Mouse (Mus musculus): Measurements from ENCODE around the gene Fbxl2. TPM values are rescaled to one million over a fixed set of nuclear protein-coding genes. Genes with fewer than 3 reads are reported as not detected.

The Fbxl2 gene
- total and polyA plus RNA-seq, 3 experiments, result 0.54 to 1.1 (median 0.81) TPM

DNA sequence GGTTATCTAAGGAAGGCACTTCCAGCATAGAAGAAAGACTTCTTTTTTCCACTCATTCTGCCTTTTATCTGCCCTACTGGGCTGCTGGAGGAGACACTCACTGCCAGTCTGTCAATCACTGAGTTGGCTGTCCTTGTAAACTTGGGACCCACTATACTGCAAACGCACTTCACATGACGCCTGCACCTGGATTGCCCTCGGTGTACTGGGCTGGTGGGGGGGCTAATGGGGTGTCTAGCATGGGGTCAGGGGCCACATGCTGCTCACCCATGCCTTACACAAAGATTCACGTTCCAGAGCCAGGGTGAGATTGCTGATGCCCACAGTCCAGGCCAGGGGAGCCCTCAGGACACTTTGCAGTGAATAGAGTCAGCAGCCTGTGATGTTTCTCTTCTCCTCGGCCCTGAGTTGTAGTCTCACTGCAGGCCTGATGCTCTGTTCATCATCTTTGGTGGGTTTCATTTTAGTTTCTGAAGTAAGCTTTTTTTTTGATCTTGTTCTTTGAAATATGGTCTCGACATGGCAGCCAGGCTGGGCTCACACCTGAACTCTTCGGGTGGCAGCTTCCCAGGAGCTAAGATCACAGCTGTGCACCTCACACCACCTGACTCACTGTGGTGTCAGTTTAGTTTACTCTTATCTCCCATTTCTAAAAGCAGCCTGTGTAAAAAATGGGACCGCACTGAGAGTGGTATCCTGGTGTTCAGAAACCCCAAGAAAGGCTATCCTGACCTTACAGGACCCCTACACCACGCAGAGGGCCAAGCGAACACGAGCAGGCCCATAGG is 62.9 kb downstream of the Fbxl2 start:
- Histone ChIP-seq H3K79me2 (replicated peaks; ENCODE audit: control insufficient read depth, extremely low read depth, insufficient read depth, poor library complexity, severe bottlenecking) (no peaks in the 10 kb centered on the region), H3K9me3 (replicated peaks; ENCODE audit: low read length) (no peaks in the 10 kb centered on the region), H3K9ac (ENCODE audit: insufficient read depth, low read depth) (no peak overlapping the region), H3K4me1 (ENCODE audit: control insufficient read depth in 1 of 2, insufficient read depth in 2 of 2) (peaks cover 2 to 5% of the 10 kb centered on the region in 2 experiments; a peak in 1 of 4 replicates), H3K4me3 (replicated peaks in 1 of 3; ENCODE audit: low read depth in 2 of 3, low read length in 2 of 3, poor library complexity in 1 of 3) (no peak overlapping the region), H3K36me3 (replicated peaks in 1 of 2; ENCODE audit: control insufficient read depth in 1 of 2, insufficient read depth in 1 of 2, low read length in 1 of 2) (peaks cover 16 to 50% of the 10 kb centered on the region in 2 experiments), H3K27ac (ENCODE audit: insufficient read depth, low read depth) (no peak overlapping the region), H3K4me2 (ENCODE audit: insufficient read depth, low read depth, poor library complexity, severe bottlenecking) (no peak overlapping the region), H3K27me3 (replicated peaks) (no peaks in the 10 kb centered on the region)
- in situ Hi-C loops (cut with MboI; ENCODE audit: low pct_ligation_motif_present, low pct_unique_long_range_greater_than_20kb, low sequenced_read_pairs), result no loop called here
- TF ChIP-seq GABPA (IDR thresholded peaks at IDR 0.05; ENCODE audit: insufficient replicate concordance, low read depth, low read length) (no peak), CTCF (conservative IDR thresholded peaks at IDR 0.05 in 1 of 2, IDR thresholded peaks at IDR 0.05 in 1 of 2; ENCODE audit: low read depth in 2 of 2, low read length in 2 of 2) (no peak), ZNF384 (IDR thresholded peaks at IDR 0.05; ENCODE audit: low read depth, low read length) (no peak)
- no peak for DNase-seq (ENCODE audit: extremely low read depth)
- dilution Hi-C loops (cut with MboI; ENCODE audit: extremely low pct_ligation_motif_present, extremely low pct_unique_long_range_greater_than_20kb, low sequenced_read_pairs), result no loop called here

DNA sequence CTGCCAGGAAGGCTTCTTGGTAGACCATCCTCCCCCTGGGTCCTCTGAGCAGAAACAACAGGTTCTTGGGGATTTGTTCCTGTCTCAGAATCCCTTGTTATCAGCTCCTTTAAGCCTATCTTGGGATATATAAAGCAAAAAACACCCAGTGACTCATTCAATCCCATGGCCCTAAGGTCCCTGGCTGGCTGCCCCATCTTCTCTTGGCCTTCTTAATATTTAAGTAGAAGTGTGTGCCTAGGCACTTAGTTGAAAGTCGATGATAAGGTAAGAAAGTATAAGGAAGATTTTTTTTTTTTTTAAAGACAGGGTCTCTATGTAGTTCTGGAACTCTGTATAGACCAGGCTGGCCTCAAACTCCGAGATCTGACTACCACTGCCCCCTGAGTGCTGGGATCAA is 63.5 kb downstream of the Fbxl2 start:
- H3K27me3 ChIP-seq (replicated peaks), result no peaks in the 10 kb centered on the region
- H3K4me3 ChIP-seq (replicated peaks in 1 of 3; ENCODE audit: low read depth in 2 of 3, low read length in 2 of 3, poor library complexity in 1 of 3), result no peak overlapping the region
- TF ChIP-seq UBTF (IDR thresholded peaks at IDR 0.05; ENCODE audit: low read depth, low read length) (no peak), SIN3A (IDR thresholded peaks at IDR 0.05; ENCODE audit: low read length) (no peak)
- H3K79me2 ChIP-seq (replicated peaks; ENCODE audit: control insufficient read depth, extremely low read depth, insufficient read depth, poor library complexity, severe bottlenecking), result no peaks in the 10 kb centered on the region
- dilution Hi-C loops (cut with MboI; ENCODE audit: extremely low pct_ligation_motif_present, extremely low pct_unique_long_range_greater_than_20kb, low sequenced_read_pairs) (no loop called here), in situ Hi-C loops (cut with MboI; ENCODE audit: low pct_ligation_motif_present, low pct_unique_long_range_greater_than_20kb, low sequenced_read_pairs) (no loop called here)
- H3K36me3 ChIP-seq (replicated peaks in 1 of 2; ENCODE audit: control insufficient read depth in 1 of 2, insufficient read depth in 1 of 2, low read length in 1 of 2), result peaks cover 20 to 56% of the 10 kb centered on the region in 2 experiments
- no peak overlapping the region for H3K4me2 ChIP-seq (ENCODE audit: insufficient read depth, low read depth, poor library complexity, severe bottlenecking)
- H3K27ac ChIP-seq (ENCODE audit: insufficient read depth, low read depth), result no peak overlapping the region
- no peak overlapping the region for H3K9ac ChIP-seq (ENCODE audit: insufficient read depth, low read depth)
- peaks cover 2 to 5% of the 10 kb centered on the region in 2 experiments; a peak in 1 of 4 replicates for H3K4me1 ChIP-seq (ENCODE audit: control insufficient read depth in 1 of 2, insufficient read depth in 2 of 2)
- DNase-seq (ENCODE audit: extremely low read depth), result no peak
- H3K9me3 ChIP-seq (replicated peaks; ENCODE audit: low read length), result no peaks in the 10 kb centered on the region

DNA sequence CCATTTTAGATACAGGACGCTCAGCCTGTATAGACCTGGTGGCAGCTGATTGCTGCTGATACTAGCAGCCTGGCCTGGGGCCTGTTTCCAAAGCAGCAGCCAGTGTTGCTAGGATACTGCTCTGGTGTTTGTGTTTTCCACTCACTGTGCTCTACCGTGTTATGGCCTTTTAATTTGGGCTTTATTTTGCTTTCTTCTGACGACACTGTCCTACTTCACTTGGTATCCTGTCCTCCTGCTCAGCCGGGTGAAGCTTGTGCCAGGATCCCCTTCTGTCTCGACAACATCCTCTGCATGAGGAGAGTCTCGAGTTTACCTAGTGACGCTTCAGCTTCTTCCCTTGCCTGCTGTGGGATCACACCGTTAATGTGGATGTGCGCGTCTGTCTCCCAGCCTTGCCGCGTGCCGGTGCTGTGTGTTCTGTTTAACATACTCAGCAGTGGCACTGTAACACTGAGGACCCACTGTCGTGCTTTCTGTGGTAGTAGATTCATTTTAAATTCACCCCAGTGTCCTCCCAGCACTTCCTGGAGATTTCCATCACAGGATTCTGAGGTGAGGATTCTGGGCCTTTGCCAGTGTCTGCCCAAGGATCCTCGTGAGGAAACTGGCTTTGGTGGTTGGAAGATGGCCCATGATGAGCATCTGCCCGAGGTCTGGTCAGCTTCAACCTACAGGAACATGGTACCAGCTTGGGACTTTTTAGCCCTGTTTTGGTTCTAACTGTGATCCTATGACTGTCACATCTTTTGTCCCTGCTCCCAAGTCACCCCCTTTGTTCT is 64.7 kb downstream of the Fbxl2 start:
- peaks cover 31 to 68% of the 10 kb centered on the region in 2 experiments for H3K36me3 ChIP-seq (replicated peaks in 1 of 2; ENCODE audit: control insufficient read depth in 1 of 2, insufficient read depth in 1 of 2, low read length in 1 of 2)
- no peak overlapping the region for H3K4me3 ChIP-seq (replicated peaks in 1 of 3; ENCODE audit: low read depth in 2 of 3, low read length in 2 of 3, poor library complexity in 1 of 3)
- dilution Hi-C loops (cut with MboI; ENCODE audit: extremely low pct_ligation_motif_present, extremely low pct_unique_long_range_greater_than_20kb, low sequenced_read_pairs), result no loop called here
- TF ChIP-seq MAFK (IDR thresholded peaks at IDR 0.05; ENCODE audit: insufficient replicate concordance, low read length) (no peak), SIN3A (IDR thresholded peaks at IDR 0.05; ENCODE audit: low read length) (no peak), UBTF (IDR thresholded peaks at IDR 0.05; ENCODE audit: low read depth, low read length) (no peak), PAX5 (IDR thresholded peaks at IDR 0.05; ENCODE audit: low read length) (no peak), ETS1 (conservative IDR thresholded peaks at IDR 0.05; ENCODE audit: low read depth, low read length) (no peak), KAT2A (IDR thresholded peaks at IDR 0.05; ENCODE audit: insufficient replicate concordance, low read length) (no peak), MXI1 (IDR thresholded peaks at IDR 0.05; ENCODE audit: low read depth, low read length) (no peak), ZKSCAN1 (IDR thresholded peaks at IDR 0.05; ENCODE audit: borderline replicate concordance, low read depth, low read length) (no peak), MYC (IDR thresholded peaks at IDR 0.05; ENCODE audit: low read depth, low read length) (no peak), MAZ (IDR thresholded peaks at IDR 0.05; ENCODE audit: low read depth, low read length) (no peak), ZMIZ1 (IDR thresholded peaks at IDR 0.05; ENCODE audit: low read depth, low read length) (no peak), IRF4 (IDR thresholded peaks at IDR 0.05; ENCODE audit: low read depth, low read length) (no peak), NELFE (IDR thresholded peaks at IDR 0.05; ENCODE audit: low read depth, low read length) (no peak), ELF1 (IDR thresholded peaks at IDR 0.05; ENCODE audit: low read depth, low read length) (no peak), TBP (conservative IDR thresholded peaks at IDR 0.05; ENCODE audit: low read depth, low read length) (no peak), POLR2A (IDR thresholded peaks at IDR 0.05; ENCODE audit: low read depth, low read length) (no peak), EP300 (IDR thresholded peaks at IDR 0.05; ENCODE audit: low read length) (no peak)
- no peak overlapping the region for H3K4me2 ChIP-seq (ENCODE audit: insufficient read depth, low read depth, poor library complexity, severe bottlenecking)
- peaks cover 2 to 9% of the 10 kb centered on the region in 2 experiments; a peak in 2 of 4 replicates for H3K4me1 ChIP-seq (ENCODE audit: control insufficient read depth in 1 of 2, insufficient read depth in 2 of 2)
- no peak overlapping the region for H3K9ac ChIP-seq (ENCODE audit: insufficient read depth, low read depth)
- no peaks in the 10 kb centered on the region for H3K79me2 ChIP-seq (replicated peaks; ENCODE audit: control insufficient read depth, extremely low read depth, insufficient read depth, poor library complexity, severe bottlenecking)
- H3K27ac ChIP-seq (ENCODE audit: insufficient read depth, low read depth), result no peak overlapping the region
- no peak for DNase-seq (ENCODE audit: extremely low read depth)
- no peaks in the 10 kb centered on the region for H3K9me3 ChIP-seq (replicated peaks; ENCODE audit: low read length)
- H3K27me3 ChIP-seq (replicated peaks), result no peaks in the 10 kb centered on the region
- in situ Hi-C loops (cut with MboI; ENCODE audit: low pct_ligation_motif_present, low pct_unique_long_range_greater_than_20kb, low sequenced_read_pairs), result no loop called here
